Mouse (Mus musculus): ENCODE data around the gene Ifitm2.

GRCm38 (mm10) chr7:140905642-140906081, 50.1 kb downstream of the Ifitm2 start:
- TF ChIP-seq CTCF (conservative IDR thresholded peaks at IDR 0.05; ENCODE audit: low read length) (no peak), POU5F1 (IDR thresholded peaks at IDR 0.05; ENCODE audit: borderline replicate concordance, low read length) (no peak)
